Mouse (Mus musculus): ENCODE data around the gene Entpd6. TPM values are rescaled to one million over a fixed set of nuclear protein-coding genes. Genes with fewer than 3 reads are reported as not detected.
A peak's percentile ranks its signal among the peaks of the same experiment; 100 is the strongest.

The Entpd6 gene
- total RNA-seq, 1 experiment, result 54.3 TPM

DNA sequence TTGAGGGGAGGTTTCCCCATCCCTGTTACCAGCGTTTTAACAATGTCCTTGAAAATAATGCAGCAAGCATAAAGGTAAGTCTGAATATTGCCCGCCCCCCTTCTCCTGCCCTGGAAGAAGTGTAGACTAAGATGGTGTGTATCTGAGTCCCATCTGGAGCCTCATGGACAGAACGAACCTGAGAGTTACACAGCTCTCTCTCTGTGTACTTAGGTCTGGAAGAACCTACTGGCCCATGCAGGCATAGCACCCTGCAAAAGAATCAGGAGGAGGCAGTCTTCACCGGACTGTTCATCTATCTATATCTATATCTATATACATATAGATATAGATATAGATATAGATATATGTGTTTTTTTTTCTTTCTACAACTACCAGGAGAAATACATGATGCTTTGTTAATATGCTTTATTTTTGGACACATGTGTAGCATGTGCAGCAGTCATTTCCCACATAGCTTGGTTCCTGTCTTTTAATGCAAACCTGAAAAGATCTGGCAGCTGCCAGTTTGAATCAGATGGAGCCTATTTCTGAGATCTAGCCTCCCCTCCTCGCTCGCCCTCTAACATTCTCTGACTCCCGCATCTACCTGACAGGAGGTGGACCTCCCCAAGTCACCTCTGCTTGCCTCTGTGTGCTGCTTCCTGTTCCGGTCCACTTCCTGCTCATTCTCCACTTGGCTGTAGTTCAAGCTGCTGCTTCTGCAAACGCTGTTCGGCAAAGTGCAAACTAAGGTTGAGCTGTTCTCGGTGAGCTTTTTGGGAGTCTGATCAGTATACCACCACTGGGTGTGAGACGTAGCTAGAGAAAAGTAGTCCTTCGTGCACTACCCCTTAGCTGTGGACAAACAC lies 1.5 kb downstream of the Entpd6 start:
- in situ Hi-C loops (cut with MboI; ENCODE audit: low sequenced_read_pairs in 2 of 2, unreplicated experiment in 2 of 2), result no loop called here
- H3K36me3 ChIP-seq (ENCODE audit: control insufficient read depth, insufficient read depth, low read length, poor library complexity, severe bottlenecking), result peaks cover 8% of the 10 kb centered on the region; the same call in 1 of the 2 replicates
- H3K4me3 ChIP-seq (ENCODE audit: insufficient read depth in 1 of 2, low read depth in 1 of 2, low read length in 2 of 2, poor library complexity in 1 of 2, severe bottlenecking in 1 of 2), result no peak overlapping the region
- peaks cover under 1 to 3% of the 10 kb centered on the region in 2 experiments; a peak in 2 of 4 replicates for H3K4me1 ChIP-seq (ENCODE audit: control insufficient read depth in 2 of 2, insufficient read depth in 2 of 2, low read length in 2 of 2, poor library complexity in 1 of 2)
- TF ChIP-seq HCFC1 (IDR thresholded peaks at IDR 0.05; ENCODE audit: borderline replicate concordance, insufficient read depth, low read length) (no peak), ZC3H11A (IDR thresholded peaks at IDR 0.05; ENCODE audit: borderline replicate concordance, low read depth, low read length) (no peak), CHD2 (IDR thresholded peaks at IDR 0.05; ENCODE audit: low read depth, low read length) (no peak), MAFK (IDR thresholded peaks at IDR 0.05; ENCODE audit: insufficient read depth, low read depth, low read length) (no peak), ZNF384 (IDR thresholded peaks at IDR 0.05; ENCODE audit: low read depth, low read length) (no peak)
- H3K9ac ChIP-seq (ENCODE audit: insufficient read depth, low read depth, low read length, poor library complexity, severe bottlenecking), result no peak overlapping the region
- no peak for DNase-seq (ENCODE audit: low read depth, low spot score)
- no peak overlapping the region for H3K27ac ChIP-seq (ENCODE audit: insufficient read depth, low read depth, low read length, poor library complexity, severe bottlenecking)
- no peaks in the 10 kb centered on the region for H3K9me3 ChIP-seq (ENCODE audit: control insufficient read depth, insufficient read depth, low read depth, low read length)

GRCm38 (mm10) chr2:150755016-150755415 lies 6.2 kb downstream of the Entpd6 start:
- peaks cover 14% of the 10 kb centered on the region for H3K36me3 ChIP-seq (ENCODE audit: control insufficient read depth, insufficient read depth, low read length, poor library complexity, severe bottlenecking)
- H3K9ac ChIP-seq (ENCODE audit: insufficient read depth, low read depth, low read length, poor library complexity, severe bottlenecking), result no peak overlapping the region
- 0 out of 4 replicates have a peak, but pooled peaks cover 0 to under 1% of the 10 kb centered on the region in 2 experiments for H3K4me1 ChIP-seq (ENCODE audit: control insufficient read depth in 2 of 2, insufficient read depth in 2 of 2, low read length in 2 of 2, poor library complexity in 1 of 2)
- no peak for TF ChIP-seq ZC3H11A (IDR thresholded peaks at IDR 0.05; ENCODE audit: borderline replicate concordance, low read depth, low read length)
- TF ChIP-seq MAFK (IDR thresholded peaks at IDR 0.05; ENCODE audit: insufficient read depth, low read depth, low read length), result no peak
- TF ChIP-seq ZNF384 (IDR thresholded peaks at IDR 0.05; ENCODE audit: low read depth, low read length), result no peak
- no peak for TF ChIP-seq HCFC1 (IDR thresholded peaks at IDR 0.05; ENCODE audit: borderline replicate concordance, insufficient read depth, low read length)
- TF ChIP-seq CHD2 (IDR thresholded peaks at IDR 0.05; ENCODE audit: low read depth, low read length), result no peak
- no peak overlapping the region for H3K27ac ChIP-seq (ENCODE audit: insufficient read depth, low read depth, low read length, poor library complexity, severe bottlenecking)
- no peak overlapping the region for H3K4me3 ChIP-seq (ENCODE audit: insufficient read depth in 1 of 2, low read depth in 1 of 2, low read length in 2 of 2, poor library complexity in 1 of 2, severe bottlenecking in 1 of 2)
- no peaks in the 10 kb centered on the region for H3K9me3 ChIP-seq (ENCODE audit: control insufficient read depth, insufficient read depth, low read depth, low read length)
- in situ Hi-C loops (cut with MboI; ENCODE audit: low sequenced_read_pairs in 2 of 2, unreplicated experiment in 2 of 2), result no loop called here
- DNase-seq (ENCODE audit: low read depth, low spot score), result no peak

- TF ChIP-seq ZC3H11A (IDR thresholded peaks at IDR 0.05; ENCODE audit: borderline replicate concordance, low read depth, low read length) (no peak), HCFC1 (IDR thresholded peaks at IDR 0.05; ENCODE audit: borderline replicate concordance, insufficient read depth, low read length) (no peak), CHD2 (IDR thresholded peaks at IDR 0.05; ENCODE audit: low read depth, low read length) (no peak), ZNF384 (IDR thresholded peaks at IDR 0.05; ENCODE audit: low read depth, low read length) (no peak), MAFK (IDR thresholded peaks at IDR 0.05; ENCODE audit: insufficient read depth, low read depth, low read length) (no peak)
- in situ Hi-C loops (cut with MboI; ENCODE audit: low sequenced_read_pairs in 2 of 2, unreplicated experiment in 2 of 2), result no loop called here
Observed at GRCm38 (mm10) chr2:150761476-150761875, 12.6 kb downstream of the Entpd6 start.

DNA sequence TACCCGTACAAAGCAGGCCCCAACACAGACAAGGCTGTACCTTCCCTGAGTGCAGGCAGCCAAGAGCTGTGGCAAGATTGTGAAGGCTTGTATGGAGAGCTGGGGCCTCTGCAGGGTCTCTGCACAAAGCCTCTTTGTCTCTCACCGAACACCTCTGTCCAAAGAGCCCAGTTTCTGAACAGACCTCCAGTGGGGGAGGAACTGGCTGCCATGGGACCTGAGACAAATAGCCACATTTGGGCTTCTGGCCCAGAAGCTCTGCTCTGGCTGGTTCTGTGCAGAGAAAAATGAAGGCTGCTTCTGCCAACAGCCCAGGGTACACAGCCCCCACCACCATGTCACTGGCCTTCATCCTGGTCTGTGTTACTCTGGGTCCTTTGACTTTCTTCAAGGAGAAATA lies 16.8 kb downstream of the Entpd6 start:
- H3K36me3 ChIP-seq (ENCODE audit: control insufficient read depth, insufficient read depth, low read length, poor library complexity, severe bottlenecking), result peaks cover 9% of the 10 kb centered on the region
- no peaks in the 10 kb centered on the region for H3K9me3 ChIP-seq (ENCODE audit: control insufficient read depth, insufficient read depth, low read depth, low read length)
- H3K9ac ChIP-seq (ENCODE audit: insufficient read depth, low read depth, low read length, poor library complexity, severe bottlenecking), result no peak overlapping the region
- H3K27ac ChIP-seq (ENCODE audit: insufficient read depth, low read depth, low read length, poor library complexity, severe bottlenecking), result no peak overlapping the region
- H3K4me1 ChIP-seq (ENCODE audit: control insufficient read depth in 2 of 2, insufficient read depth in 2 of 2, low read length in 2 of 2, poor library complexity in 1 of 2), result 0 out of 4 replicates have a peak, but pooled peaks cover 0 to 2% of the 10 kb centered on the region in 2 experiments
- no peak for DNase-seq (ENCODE audit: low read depth, low spot score)
- TF ChIP-seq ZNF384 (IDR thresholded peaks at IDR 0.05; ENCODE audit: low read depth, low read length) (no peak), ZC3H11A (IDR thresholded peaks at IDR 0.05; ENCODE audit: borderline replicate concordance, low read depth, low read length) (no peak), MAFK (IDR thresholded peaks at IDR 0.05; ENCODE audit: insufficient read depth, low read depth, low read length) (no peak), CHD2 (IDR thresholded peaks at IDR 0.05; ENCODE audit: low read depth, low read length) (no peak), HCFC1 (IDR thresholded peaks at IDR 0.05; ENCODE audit: borderline replicate concordance, insufficient read depth, low read length) (no peak)
- no peak overlapping the region for H3K4me3 ChIP-seq (ENCODE audit: insufficient read depth in 1 of 2, low read depth in 1 of 2, low read length in 2 of 2, poor library complexity in 1 of 2, severe bottlenecking in 1 of 2)
- in situ Hi-C loops (cut with MboI; ENCODE audit: low sequenced_read_pairs in 2 of 2, unreplicated experiment in 2 of 2), result no loop called here

More at GRCm38 (mm10) chr2:150761476-150761875, 12.6 kb downstream of the Entpd6 start:
- Histone ChIP-seq H3K27ac (ENCODE audit: insufficient read depth, low read depth, low read length, poor library complexity, severe bottlenecking) (no peak overlapping the region), H3K4me1 (ENCODE audit: control insufficient read depth in 2 of 2, insufficient read depth in 2 of 2, low read length in 2 of 2, poor library complexity in 1 of 2) (0 out of 4 replicates have a peak, but pooled peaks cover 0 to 2% of the 10 kb centered on the region in 2 experiments), H3K9ac (ENCODE audit: insufficient read depth, low read depth, low read length, poor library complexity, severe bottlenecking) (no peak overlapping the region), H3K36me3 (ENCODE audit: control insufficient read depth, insufficient read depth, low read length, poor library complexity, severe bottlenecking) (peaks cover 10% of the 10 kb centered on the region), H3K4me3 (ENCODE audit: insufficient read depth in 1 of 2, low read depth in 1 of 2, low read length in 2 of 2, poor library complexity in 1 of 2, severe bottlenecking in 1 of 2) (no peak overlapping the region), H3K9me3 (ENCODE audit: control insufficient read depth, insufficient read depth, low read depth, low read length) (no peaks in the 10 kb centered on the region)
- peak; percentile 31 for DNase-seq (ENCODE audit: low read depth, low spot score)

All from ES-E14 (cell line).